Mouse (Mus musculus) erythroblast, embryonic 14.5 days (primary cell): ENCODE measurements around the gene Sirpb1b. TPM values are rescaled to one million over a fixed set of nuclear protein-coding genes. Genes with fewer than 3 reads are reported as not detected.
"Not testable (repeated sequence)": the region's sequence is repeated elsewhere in the genome, so short reads cannot be mapped to it uniquely, and the experiment has no call there.

ENCODE experiments used
- H3K27me3 ChIP-seq: 2 replicates; pipeline ENCODE4 v1.6.1; 2012; ENCODE audit warnings: inconsistent platforms; ENCODE audit not compliant: control insufficient read depth
- H3K36me3 ChIP-seq: 2 replicates; pipeline ENCODE4 v1.6.1; 2012; ENCODE audit warnings: mild to moderate bottlenecking, inconsistent platforms; ENCODE audit not compliant: control insufficient read depth
- H3K4me1 ChIP-seq: 2 replicates; pipeline ENCODE4 v1.6.1; 2012; ENCODE audit warnings: inconsistent platforms; ENCODE audit not compliant: control insufficient read depth
- H3K4me3 ChIP-seq: replicated peaks from 2 replicates; pipeline ENCODE3; 2012; ENCODE audit warnings: moderate library complexity, mild to moderate bottlenecking, inconsistent platforms
- H3K9me3 ChIP-seq: 2 replicates; pipeline ENCODE4 v1.6.1; 2012; ENCODE audit warnings: low read length, inconsistent platforms, mixed read lengths; ENCODE audit not compliant: control insufficient read depth
- GATA1 ChIP-seq: IDR thresholded peaks from 2 replicates; pipeline ENCODE4 v1.6.1; 2012; ENCODE audit warnings: low read length, inconsistent platforms, mixed read lengths
- TAL1 ChIP-seq: IDR thresholded peaks from 3 replicates; pipeline ENCODE4 v1.6.1; 2012; ENCODE audit warnings: low read length, inconsistent platforms, mixed read lengths
- polyA plus RNA-seq: library from polyadenylated mRNA; stranded (reverse); fragments of >175 nt; gene quantifications from 2 replicates; pipeline ENCODE4 v1.2.3, GENCODE M21; 2012

Sirpb1b gene
- polyA plus RNA-seq = not detected in 2 replicates

DNA sequence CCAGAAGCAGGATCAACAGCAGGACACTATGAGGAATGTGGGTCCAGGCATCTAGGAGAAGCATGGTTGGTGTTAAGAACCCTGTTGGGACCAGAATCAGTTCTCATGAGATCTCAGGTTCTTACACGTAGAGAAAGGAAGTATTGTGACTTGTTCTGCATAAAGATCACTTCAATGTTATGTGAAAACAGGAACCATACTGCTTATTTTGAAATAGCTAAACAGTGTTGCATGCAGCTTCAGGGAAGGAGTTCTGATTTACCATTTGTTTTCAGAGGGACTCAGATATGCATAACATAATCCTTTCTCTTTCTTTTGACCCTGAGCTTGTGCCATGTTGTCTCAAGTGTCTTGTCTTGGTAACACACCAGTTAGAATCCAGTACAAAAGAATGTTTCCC lies at the start of gene Sirpb1b:
Sirpb1b (minus strand) TSS at position 179 of the 400 bp plus-strand sequence.
- not testable (repeated sequence) for H3K4me3 ChIP-seq, H3K27me3 ChIP-seq, H3K4me1 ChIP-seq, H3K9me3 ChIP-seq, H3K36me3 ChIP-seq

DNA sequence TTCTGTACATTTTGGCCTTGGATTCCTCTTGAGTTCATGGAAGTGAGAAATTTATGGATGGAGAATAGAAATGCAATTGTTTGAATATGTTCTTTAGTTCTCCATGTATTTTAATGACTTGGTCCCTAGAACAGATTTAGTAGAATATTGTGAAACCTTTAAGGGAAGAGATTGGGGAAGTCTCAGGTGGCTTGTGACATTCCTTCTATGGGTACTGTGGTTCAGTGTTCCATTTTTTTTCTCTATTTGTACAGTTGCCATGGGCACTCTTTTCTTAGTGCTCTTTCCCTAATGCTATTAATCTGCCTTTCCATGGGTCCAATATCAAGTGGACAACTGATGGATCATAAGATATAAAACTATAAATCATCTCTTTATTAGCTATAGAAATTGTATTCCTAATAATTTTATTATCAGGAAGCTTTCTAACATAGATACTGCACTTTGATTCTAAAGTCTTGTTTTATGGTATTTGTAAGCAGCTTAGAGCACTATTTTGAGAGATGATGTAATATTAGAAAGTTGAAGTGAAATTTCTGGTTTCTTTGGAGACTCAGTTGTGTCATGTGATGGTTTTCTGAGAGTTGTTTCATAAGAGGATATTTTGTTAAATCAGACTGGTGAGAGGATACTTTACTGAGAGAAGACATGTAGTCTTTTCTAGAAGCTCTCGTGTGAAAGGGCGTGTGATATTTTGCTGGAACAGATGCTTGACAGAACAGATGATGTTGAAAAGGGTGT lies 15.7 kb upstream of the Sirpb1b start:
- not testable (repeated sequence) for H3K27me3 ChIP-seq, H3K9me3 ChIP-seq, H3K4me3 ChIP-seq

DNA sequence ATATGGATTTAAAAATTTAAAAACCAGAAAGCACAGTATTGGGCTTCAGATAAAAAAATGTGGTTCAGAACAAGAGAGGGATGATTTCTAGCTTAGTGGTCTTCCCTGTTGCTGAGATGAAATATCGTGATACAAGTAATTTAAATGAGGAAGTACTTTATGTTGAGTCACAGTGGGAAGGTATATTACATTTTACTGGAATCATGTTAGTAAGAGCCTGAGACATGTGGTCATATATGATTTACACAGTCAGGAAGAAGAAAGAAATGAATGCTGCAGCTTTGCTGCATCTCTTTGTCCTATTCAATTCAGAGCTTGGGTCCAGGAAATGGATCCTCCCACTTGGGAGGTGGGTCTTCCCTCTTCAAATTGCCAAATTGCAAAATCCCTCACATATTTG lies 11.8 kb upstream of the Sirpb1b start:
- H3K27me3 ChIP-seq, H3K4me1 ChIP-seq, H3K36me3 ChIP-seq, H3K9me3 ChIP-seq, H3K4me3 ChIP-seq: not testable (repeated sequence)

More for the DNA sequence above, 15.7 kb upstream of the Sirpb1b start:
- not testable (repeated sequence) for H3K4me1 ChIP-seq, H3K36me3 ChIP-seq

DNA sequence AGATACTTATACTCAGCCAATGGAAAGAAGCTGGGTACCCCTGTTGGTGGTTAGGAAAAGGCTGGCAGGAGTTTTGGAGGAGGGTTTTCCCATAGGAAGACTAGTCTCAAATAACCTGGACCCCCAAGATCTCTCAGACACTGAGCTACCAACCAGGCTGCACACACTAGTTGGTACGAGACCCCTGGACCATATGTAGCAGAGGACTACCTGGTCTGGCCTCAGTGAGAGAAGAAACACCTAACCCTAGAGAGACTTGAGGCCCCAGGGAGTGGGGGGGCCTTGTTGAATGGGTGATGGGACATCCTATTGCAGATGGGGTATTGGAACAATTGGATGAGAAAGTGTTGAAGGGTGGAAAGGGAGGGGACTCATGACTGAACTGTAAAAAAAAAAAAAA lies 8.6 kb upstream of the Sirpb1b start:
- TF ChIP-seq GATA1 = no peak
- TF ChIP-seq TAL1 = no peak
- Histone ChIP-seq H3K27me3 (no peaks in the 10 kb centered on the region), H3K4me3 (no peak overlapping the region), H3K9me3 (peaks cover 3% of the 10 kb centered on the region; the same call in 1 of the 2 replicates), H3K4me1 (no peaks in the 10 kb centered on the region), H3K36me3 (no peaks in the 10 kb centered on the region)

DNA sequence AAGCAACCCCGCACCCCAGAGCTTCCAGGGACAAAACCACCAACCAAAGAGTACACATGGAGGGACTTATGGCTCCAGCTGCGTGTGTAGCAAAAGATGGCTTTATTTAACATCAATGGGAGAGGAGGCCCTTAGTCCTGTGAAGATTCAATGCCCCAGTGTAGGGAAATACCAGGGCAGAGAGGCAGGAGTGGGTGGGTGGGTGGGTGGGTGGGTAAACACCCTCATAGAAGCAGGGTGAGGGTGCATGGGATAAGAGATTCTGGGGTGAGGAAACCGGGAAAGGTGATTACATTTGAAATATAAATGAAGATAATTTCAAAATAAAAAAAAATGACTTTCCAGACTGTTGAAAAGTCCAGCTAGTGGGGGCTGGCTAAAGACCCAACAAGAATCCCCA lies 8.1 kb upstream of the Sirpb1b start:
- H3K36me3 ChIP-seq, H3K4me3 ChIP-seq, H3K9me3 ChIP-seq, H3K27me3 ChIP-seq, H3K4me1 ChIP-seq: not testable (repeated sequence)

DNA sequence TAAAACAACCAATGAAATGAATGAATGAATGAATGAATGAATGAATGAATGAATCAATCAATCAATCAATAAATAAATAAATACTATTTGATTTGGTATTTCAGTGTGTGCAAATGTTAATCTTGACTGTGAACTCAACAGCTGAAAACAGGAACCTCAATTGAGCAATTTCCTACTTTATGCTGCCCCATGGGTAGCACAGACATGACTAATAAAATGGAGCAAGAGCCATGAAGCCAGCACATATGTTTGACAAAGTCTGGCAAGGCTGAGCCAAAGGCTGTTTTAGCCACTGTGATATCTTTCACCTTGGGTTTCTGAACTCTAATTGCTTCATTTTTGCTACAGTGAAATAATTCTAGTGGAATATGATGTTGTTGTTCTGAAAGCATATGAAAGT lies 1.6 kb upstream of the Sirpb1b start:
- not testable (repeated sequence) for H3K4me3 ChIP-seq, H3K9me3 ChIP-seq, H3K27me3 ChIP-seq

DNA sequence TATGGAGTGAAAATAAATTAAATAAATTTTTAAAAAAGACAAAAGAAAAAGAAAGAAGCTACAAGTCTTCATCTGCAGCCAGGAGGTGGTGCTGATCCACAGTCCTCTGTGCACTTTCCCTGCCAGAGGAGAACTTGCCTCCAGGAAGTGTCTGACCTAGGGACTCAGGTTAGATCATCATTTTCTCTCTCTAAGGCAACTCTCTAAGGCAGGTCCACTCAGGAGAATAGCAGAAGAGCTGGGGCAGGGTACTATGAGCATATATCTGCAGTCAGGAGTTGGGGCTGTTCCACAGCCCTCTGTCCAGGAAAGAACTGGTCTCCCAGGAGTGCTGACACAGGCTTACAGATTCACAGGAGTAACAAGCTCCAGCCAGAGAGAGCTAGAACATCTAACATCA lies 46.3 kb downstream of the Sirpb1b start:
- TF ChIP-seq GATA1 = no peak
- TF ChIP-seq TAL1 = no peak
- Histone ChIP-seq H3K4me3 (no peak overlapping the region), H3K9me3 (no peaks in the 10 kb centered on the region), H3K4me1 (no peaks in the 10 kb centered on the region), H3K27me3 (no peaks in the 10 kb centered on the region), H3K36me3 (no peaks in the 10 kb centered on the region)

More for the DNA sequence above, 1.6 kb upstream of the Sirpb1b start:
- H3K4me1 ChIP-seq, H3K36me3 ChIP-seq: not testable (repeated sequence)

DNA sequence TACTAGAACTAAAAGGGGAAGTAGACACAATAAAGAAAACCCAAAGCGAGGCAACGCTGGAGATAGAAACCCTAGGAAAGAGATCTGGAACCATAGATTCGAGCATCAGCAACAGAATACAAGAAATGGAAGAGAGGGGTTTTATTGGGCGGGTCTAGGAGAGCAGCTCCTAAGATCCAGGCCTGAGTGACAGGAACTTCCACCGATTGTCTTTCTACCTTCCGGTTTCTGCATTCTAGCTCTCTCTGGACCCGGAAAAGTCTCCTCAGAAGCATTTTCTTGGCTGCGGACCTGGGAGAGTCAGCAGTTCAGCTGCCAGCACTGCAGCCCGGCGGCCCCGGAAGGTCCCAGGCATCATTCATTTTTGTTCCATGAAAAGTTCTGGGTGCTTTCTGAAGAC lies 61.3 kb downstream of the Sirpb1b start:
- H3K4me3 ChIP-seq, H3K27me3 ChIP-seq, H3K36me3 ChIP-seq, H3K9me3 ChIP-seq, H3K4me1 ChIP-seq: not testable (repeated sequence)

DNA sequence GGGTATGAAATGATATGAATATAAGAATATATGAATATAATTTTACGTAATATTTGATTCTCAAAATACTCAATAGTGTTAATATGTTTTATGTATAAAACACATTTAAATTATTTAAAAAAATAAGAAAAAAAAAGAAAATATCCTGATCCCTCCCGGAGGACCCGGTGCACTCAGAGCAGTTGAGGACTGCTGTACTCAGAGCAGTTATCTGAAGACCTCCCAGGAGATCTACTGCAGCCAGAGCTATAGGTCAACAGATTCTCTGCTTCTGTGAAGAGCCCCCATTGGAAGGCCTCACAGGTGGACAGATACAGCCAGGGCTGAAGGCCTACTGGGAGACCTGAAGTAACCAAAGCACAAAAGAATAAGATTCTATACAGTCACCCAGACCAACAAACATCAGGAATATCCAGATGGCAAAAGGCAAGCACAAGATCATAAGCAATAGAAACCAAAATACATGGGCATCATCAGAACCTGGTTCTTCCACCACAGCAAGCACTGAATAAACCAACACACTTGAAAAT lies 67.0 kb downstream of the Sirpb1b start:
- not testable (repeated sequence) for H3K4me1 ChIP-seq, H3K36me3 ChIP-seq, H3K9me3 ChIP-seq, H3K4me3 ChIP-seq, H3K27me3 ChIP-seq

DNA sequence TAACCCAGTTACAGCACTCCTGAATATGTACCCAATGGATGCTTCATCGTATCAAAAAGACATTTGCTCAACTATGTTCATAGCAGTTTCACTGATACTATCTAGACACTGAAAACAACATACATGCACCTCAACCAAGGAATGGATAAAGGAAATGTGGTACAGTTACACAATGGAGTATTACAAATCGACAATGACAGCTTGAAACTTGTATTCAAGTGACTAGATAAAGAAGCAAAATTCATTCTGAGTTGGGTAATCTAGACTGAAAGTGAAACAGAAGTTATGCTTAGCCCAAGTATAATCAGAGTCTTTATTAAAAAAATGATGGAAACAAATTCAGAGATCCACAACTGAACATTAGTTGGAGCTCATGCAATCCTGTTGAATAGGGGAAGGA lies 100.0 kb downstream of the Sirpb1b start:
- H3K4me3 ChIP-seq, H3K9me3 ChIP-seq, H3K4me1 ChIP-seq, H3K27me3 ChIP-seq, H3K36me3 ChIP-seq: not testable (repeated sequence)

DNA sequence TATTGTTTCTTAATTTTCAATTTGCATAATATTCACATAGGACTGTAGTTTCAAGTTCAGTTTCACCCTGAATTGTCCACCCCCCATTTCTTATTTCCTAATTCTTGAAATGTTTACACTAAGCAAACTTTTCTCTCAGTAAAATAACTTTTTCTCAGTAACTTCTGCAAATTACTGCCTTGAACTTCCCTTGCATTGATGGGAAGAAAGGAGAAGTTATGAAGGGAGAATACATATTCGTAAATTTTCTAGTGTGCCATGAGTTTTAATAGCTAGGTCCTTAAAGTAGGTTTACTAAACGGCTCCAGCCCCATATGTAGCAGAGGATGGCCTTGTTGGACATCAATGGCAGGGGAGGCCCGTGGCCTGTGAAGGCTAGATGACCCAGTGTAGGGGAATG lies 104.7 kb downstream of the Sirpb1b start:
- not testable (repeated sequence) for H3K36me3 ChIP-seq, H3K27me3 ChIP-seq, H3K9me3 ChIP-seq, H3K4me3 ChIP-seq, H3K4me1 ChIP-seq

Other genes starting within 250 kb of the Sirpb1b start
- not detected in 2 replicates for gene Gm9733, start 242.8 kb downstream of the Sirpb1b start, polyA plus RNA-seq
- gene Sirpb1a, start 148.5 kb downstream of the Sirpb1b start, polyA plus RNA-seq = not detected in 2 replicates